Mouse (Mus musculus) embryonic fibroblast, embryonic 13.5 days (primary cell): Measurements from ENCODE around the gene G430095P16Rik.

Source experiments
- CTCF ChIP-seq: IDR thresholded peaks from 2 replicates; pipeline ENCODE4 v1.5.1; 2011; ENCODE audit warnings: mild to moderate bottlenecking, control low read depth, low read length, moderate library complexity, borderline replicate concordance; ENCODE audit not compliant: insufficient read depth
- POLR2A ChIP-seq: IDR thresholded peaks from 2 replicates; pipeline ENCODE4 v1.6.1; 2011; ENCODE audit warnings: low read depth, mild to moderate bottlenecking, control low read depth, low read length, moderate library complexity

DNA sequence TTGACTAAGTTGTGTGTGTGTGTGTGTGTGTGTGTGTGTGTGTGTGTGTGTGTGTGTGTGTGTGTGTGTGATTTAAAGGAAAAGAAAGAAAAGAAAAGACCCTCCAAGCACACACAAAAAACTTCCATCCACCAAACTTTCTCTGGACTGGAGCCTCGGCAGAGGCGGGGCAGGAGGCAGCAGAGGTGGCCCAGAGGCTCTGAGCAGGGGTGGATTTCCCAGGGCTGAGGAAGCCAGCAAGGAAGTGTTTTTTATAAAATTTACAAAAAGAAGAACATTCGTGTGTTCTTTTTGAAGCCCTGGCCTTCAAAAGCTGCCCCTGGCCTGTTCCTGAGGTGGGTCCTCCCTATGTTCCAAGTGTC is 10.1 kb upstream of the G430095P16Rik start:
- TF ChIP-seq CTCF (no peak), POLR2A (no peak; the same call in 1 of the 2 replicates)
